ENCODE assay signal across 11 mouse cellular contexts in the genomic region with DNA sequence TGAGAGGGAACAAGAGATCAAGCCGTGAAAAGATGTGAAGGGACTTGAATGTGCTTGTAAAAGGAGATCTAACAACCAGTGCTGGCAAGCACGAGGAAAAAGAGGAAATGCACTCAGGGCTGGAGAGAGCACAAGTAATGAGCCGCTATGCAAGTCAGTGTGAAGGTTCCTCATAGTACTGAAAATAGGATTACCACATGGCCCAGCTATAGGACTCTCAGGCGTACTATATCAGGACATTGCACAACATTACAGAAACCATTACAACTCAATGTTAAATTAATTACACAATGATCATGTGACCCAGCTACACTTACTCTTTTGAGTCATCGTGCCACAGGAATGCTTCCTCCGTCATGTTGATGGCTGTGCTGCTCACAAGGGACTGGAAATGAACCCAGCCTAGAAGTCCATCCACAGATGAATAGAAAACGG.
DNase-seq lines count a peak whose midpoint lies in the region; ATAC-seq and TF ChIP-seq lines count a peak whose summit lies in the region.
"Had no signal": no experiment of that assay in that cellular context is flagged by ENCODE, and none has a peak within 500 bp of the region (broad histone marks: within the 10 kb centered on the region; RNA-seq: fewer than 3 reads in every experiment).

No protein-coding gene starts in this region.

- H3K27ac ChIP-seq in heart, embryonic 11.5 days (ENCODE audit: low read depth, low read length), result no peak overlapping the region
- H3K27ac ChIP-seq in lung, postnatal 0 days (ENCODE audit: low read length), result no peak overlapping the region
- H3K27ac ChIP-seq: heart, embryonic 13.5 days; left cerebral cortex, adult 2 months had no signal

- no peaks in the 10 kb centered on the region for H3K9me3 ChIP-seq in heart, embryonic 11.5 days (replicated peaks; ENCODE audit: control insufficient read depth, low read length)
- no peaks in the 10 kb centered on the region for H3K9me3 ChIP-seq in lung, postnatal 0 days (ENCODE audit: low read length)
- H3K9me3 ChIP-seq: heart, embryonic 13.5 days had no signal

- no peak for ATAC-seq in heart, embryonic 11.5 days (replicated peaks; ENCODE audit: insufficient number of reproducible peaks, low FRiP score, low TSS enrichment)
- ATAC-seq in lung, postnatal 0 days, result peak; percentile 91
- ATAC-seq in cerebellum, adult (ENCODE audit: insufficient number of reproducible peaks, low FRiP score, low TSS enrichment), result no peak

- no peak overlapping the region for H3K9ac ChIP-seq in heart, embryonic 11.5 days (ENCODE audit: low read depth, low read length)
- H3K9ac ChIP-seq in lung, postnatal 0 days (replicated peaks; ENCODE audit: low read depth), result no peak overlapping the region
- H3K9ac ChIP-seq: heart, embryonic 13.5 days had no signal

- no peaks in the 10 kb centered on the region for H3K4me1 ChIP-seq in heart, embryonic 11.5 days (ENCODE audit: control insufficient read depth, insufficient read depth, low read length)
- no peaks in the 10 kb centered on the region; the same call in 1 of the 2 replicates for H3K4me1 ChIP-seq in lung, postnatal 0 days (ENCODE audit: insufficient read depth, low read depth, low read length)

- TF ChIP-seq CTCF in lung, postnatal 0 days (IDR thresholded peaks at IDR 0.05), result no peak

- no peak overlapping the region for H3K4me2 ChIP-seq in heart, embryonic 11.5 days
- H3K4me2 ChIP-seq in lung, postnatal 0 days (replicated peaks; ENCODE audit: low read depth, low read length), result no peak overlapping the region
- H3K4me2 ChIP-seq: heart, embryonic 13.5 days had no signal

- no peak overlapping the region for H3K4me3 ChIP-seq in heart, embryonic 11.5 days (ENCODE audit: low read depth, low read length)
- no peak overlapping the region for H3K4me3 ChIP-seq in lung, postnatal 0 days (ENCODE audit: low read depth, low read length)
- H3K4me3 ChIP-seq: heart, embryonic 13.5 days; left cerebral cortex, adult 2 months had no signal

- H3K27me3 ChIP-seq in heart, embryonic 11.5 days (ENCODE audit: control insufficient read depth, insufficient read depth, low read length), result no peaks in the 10 kb centered on the region
- no peaks in the 10 kb centered on the region for H3K27me3 ChIP-seq in lung, postnatal 0 days (replicated peaks; ENCODE audit: insufficient read depth, low read length)
- H3K27me3 ChIP-seq: heart, embryonic 13.5 days had no signal

- H3K36me3 ChIP-seq in heart, embryonic 11.5 days (ENCODE audit: control insufficient read depth, insufficient read depth, low read length), result no peaks in the 10 kb centered on the region
- H3K36me3 ChIP-seq in lung, postnatal 0 days (ENCODE audit: insufficient read depth, low read length), result no peaks in the 10 kb centered on the region
- H3K36me3 ChIP-seq: heart, embryonic 13.5 days had no signal

- WGBS in heart, embryonic 11.5 days (ENCODE audit: insufficient replicate concordance), result 73% methylated on average over 7 of the region's 7 CpGs
- 35% methylated on average over 7 of the region's 7 CpGs for WGBS in lung, postnatal 0 days

- peak; percentile 50 for DNase-seq in heart, adult 8-10 months (ENCODE audit: low spot score)
- peak; percentile 94 for DNase-seq in 416B (ENCODE audit: low read depth)
- peak; percentile 30 for DNase-seq in c-Kit-positive CD71-negative TER-119-negative erythroid progenitor cells, embryonic 14.5 days (ENCODE audit: low read depth)
- DNase-seq in lung, postnatal 0 days (ENCODE audit: low spot score), result peak; percentile 94
- no peak for DNase-seq in ovary, postnatal 36 days (ENCODE audit: low spot score)
- no peak for DNase-seq in embryo, embryonic 11 days
- DNase-seq: cerebellum, adult 11-12 months had no signal

- peak; percentile 90 for TF ChIP-seq EP300 in lung, postnatal 0 days (IDR thresholded peaks at IDR 0.05)

Comparison
In these comparisons a context has a peak if more than half of its experiments do, and no peak if none do; other contexts are left out.
1. DNase-seq: peak in heart, adult 8-10 months (single experiment), 416B (single experiment), c-Kit-positive CD71-negative TER-119-negative erythroid progenitor cells, embryonic 14.5 days (single experiment) and lung, postnatal 0 days (single experiment); none in ovary, postnatal 36 days (single experiment) and embryo, embryonic 11 days (single experiment).